Comparison of ENCODE assay signal across 8 mouse cellular contexts in the genomic region with DNA sequence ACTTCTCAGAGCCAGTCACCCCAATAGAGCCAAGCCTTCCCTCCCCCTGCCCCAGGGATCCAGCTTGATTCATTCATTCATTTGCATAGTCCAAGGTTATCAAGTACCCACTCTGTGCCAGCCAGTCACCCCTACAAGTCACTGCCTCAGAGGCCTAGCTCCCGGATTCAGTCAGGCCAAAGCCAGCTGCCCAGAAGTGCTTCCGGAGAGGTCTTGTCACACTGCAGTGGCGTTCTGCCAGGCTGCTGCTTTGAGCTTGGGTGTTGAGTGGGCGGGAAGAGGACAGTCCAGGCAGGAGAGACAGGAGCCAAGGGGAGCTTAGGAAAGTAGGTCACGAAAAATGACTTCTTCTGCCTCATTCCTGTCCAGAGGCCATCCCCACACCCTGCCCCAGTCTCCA. TPM values are rescaled to one million over a fixed set of nuclear protein-coding genes. Genes with fewer than 3 reads are reported as not detected.
A peak's percentile ranks its signal among the peaks of the same experiment; 100 is the strongest.
DNase-seq lines count a peak whose midpoint lies in the region; ATAC-seq lines count a peak whose summit lies in the region.

No protein-coding gene starts in this region.

- no peak overlapping the region for H3K4me3 ChIP-seq in forebrain, embryonic 16.5 days (replicated peaks; ENCODE audit: low read length)

- no peak for ATAC-seq in forebrain, embryonic 16.5 days

- H3K4me1 ChIP-seq in forebrain, embryonic 16.5 days (replicated peaks; ENCODE audit: control insufficient read depth, insufficient read depth, low read length) = peaks cover 19% of the 10 kb centered on the region

- H3K27me3 ChIP-seq in forebrain, embryonic 16.5 days (replicated peaks; ENCODE audit: control insufficient read depth, insufficient read depth, low read length) = no peaks in the 10 kb centered on the region

- no peak overlapping the region for H3K9ac ChIP-seq in forebrain, embryonic 16.5 days (replicated peaks; ENCODE audit: low read depth, low read length)

- H3K36me3 ChIP-seq in forebrain, embryonic 16.5 days (ENCODE audit: control insufficient read depth, insufficient read depth) = 0 out of 2 replicates have a peak, but pooled peaks cover 5% of the 10 kb centered on the region

- no peak overlapping the region for H3K4me2 ChIP-seq in forebrain, embryonic 16.5 days (ENCODE audit: low read length)

- H3K27ac ChIP-seq in forebrain, embryonic 16.5 days (ENCODE audit: low read length) = peak overlapping the region; percentile 77; the same call in 1 of the 2 replicates

- peak; percentile 53 to 57 for DNase-seq in left cerebral cortex, adult 18-20 months (ENCODE audit: low spot score in 2 of 2)
- DNase-seq in left cerebral cortex, adult 11 months (ENCODE audit: low spot score) = no peak
- DNase-seq in adrenal gland, adult 2 months = peak; percentile 93
- peak; percentile 91 for DNase-seq in heart, postnatal 4 days
- peak; percentile 86 to 91 for DNase-seq in lung, adult 18-20 months
- DNase-seq in telencephalon, adult 2 months (ENCODE audit: low read depth, low spot score) = peak; percentile 33
- no peak for DNase-seq in thymus, postnatal 14 days

- no peaks in the 10 kb centered on the region for H3K9me3 ChIP-seq in forebrain, embryonic 16.5 days (ENCODE audit: control insufficient read depth, low read length)

- WGBS in forebrain, embryonic 16.5 days = 56% methylated on average over 4 of the region's 5 CpGs

RNA-seq across cellular contexts. Expression of a gene that starts 17.0 kb away (rescaled TPM):
- total RNA-seq in left cerebral cortex, adult 18-20 months (2021) = 100 to 1,000 TPM; 119 to 120 TPM
- total RNA-seq in adrenal gland, adult 2 months (2021) = 10 to 100 TPM; 38.0 to 66.4 TPM
- 66.1 and 78.8 TPM in 2 replicates for polyA plus RNA-seq in adrenal gland, adult 2 months (2012; rRNA removed)
- polyA plus RNA-seq in forebrain, embryonic 16.5 days (2015; fragmentation: Nextera tagmentation; extraction: Ambion mirVana) = 24.5 and 27.7 TPM in 2 replicates
- total RNA-seq in heart, postnatal 4 days (2021) = 10 to 100 TPM; 50.1 to 53.8 TPM

Comparison
In these comparisons a context has a peak if more than half of its experiments do, and no peak if none do; other contexts are left out.
1. DNase-seq: peak in left cerebral cortex, adult 18-20 months (2 of 2), adrenal gland, adult 2 months (single experiment), heart, postnatal 4 days (single experiment), lung, adult 18-20 months (2 of 2) and telencephalon, adult 2 months (single experiment); none in left cerebral cortex, adult 11 months (single experiment) and thymus, postnatal 14 days (single experiment).